ENCODE assay signal across 7 mouse cellular contexts in the genomic region with DNA sequence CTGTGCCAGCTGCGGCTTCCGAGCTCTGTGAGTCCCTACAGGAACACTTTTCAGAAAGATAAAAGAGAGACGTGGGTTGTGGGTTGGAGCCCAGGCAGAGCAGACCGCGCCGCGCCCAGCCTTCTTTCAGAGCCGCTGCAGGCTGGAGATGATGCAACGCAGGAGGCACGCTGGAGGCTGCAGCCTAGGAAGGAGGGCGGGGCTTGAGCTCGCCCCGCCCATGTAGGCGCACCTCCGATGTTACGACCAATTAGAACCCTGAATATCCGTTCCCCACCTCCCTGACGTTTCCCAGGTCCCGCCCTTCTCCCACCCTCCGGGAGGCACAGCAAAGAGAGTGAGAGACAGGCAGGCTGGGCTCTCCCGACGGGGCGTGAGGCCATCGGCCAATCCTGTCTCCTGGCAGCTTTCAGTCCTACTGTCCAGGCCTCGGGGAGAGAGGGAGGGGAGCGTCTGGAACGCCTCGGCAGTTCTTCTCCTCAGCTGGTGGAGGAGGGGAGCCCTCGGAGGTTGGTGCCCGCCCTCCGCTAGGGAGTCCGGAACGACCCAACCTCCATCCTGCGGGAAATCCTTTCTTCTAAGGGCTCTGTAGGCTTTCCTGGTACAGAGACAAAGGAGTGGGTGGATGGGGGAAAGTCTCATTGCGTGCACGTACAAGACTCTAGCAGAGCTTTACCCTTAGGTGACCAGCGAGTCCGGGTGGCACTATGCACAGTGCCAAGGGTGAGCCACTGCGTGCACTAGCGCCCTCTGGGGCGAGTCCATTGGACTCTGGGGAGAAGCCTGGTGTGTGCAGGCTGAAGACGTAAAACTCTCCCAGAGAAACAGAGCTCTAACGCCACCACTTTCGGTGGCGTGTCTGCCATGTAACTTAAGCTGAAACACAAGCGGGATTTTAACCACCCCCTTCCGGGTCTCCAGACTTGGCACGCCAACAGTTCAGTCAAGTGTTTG. TPM values are rescaled to one million over a fixed set of nuclear protein-coding genes. Genes with fewer than 3 reads are reported as not detected.
A peak's percentile ranks its signal among the peaks of the same experiment; 100 is the strongest.
DNase-seq lines count a peak whose midpoint lies in the region; ATAC-seq lines count a peak whose summit lies in the region.

Slc1a4 (minus strand) TSS at position 153 of the 954 bp plus-strand sequence.

- H3K4me3 ChIP-seq in embryonic facial prominence, embryonic 11.5 days (ENCODE audit: low read depth, low read length): peak within 1 kb of the TSS; percentile 52
- peak within 1 kb of the TSS; percentile 73 for H3K4me3 ChIP-seq in limb, embryonic 10.5 days
- H3K4me3 ChIP-seq in midbrain, embryonic 13.5 days (replicated peaks): peak within 1 kb of the TSS; percentile 62

- peak; percentile 98 for ATAC-seq in embryonic facial prominence, embryonic 11.5 days (replicated peaks; ENCODE audit: insufficient number of reproducible peaks, low FRiP score, low TSS enrichment, low read depth)
- peak; percentile 90 for ATAC-seq in granulocyte monocyte progenitor cell, adult 5-6 weeks (replicated peaks; ENCODE audit: poor library complexity, severe bottlenecking)
- peak; percentile 99 for ATAC-seq in midbrain, embryonic 13.5 days

- under 1% methylated on average over 48 of the region's 48 CpGs for WGBS in embryonic facial prominence, embryonic 11.5 days
- under 1% methylated on average over 48 of the region's 48 CpGs for WGBS in limb, embryonic 10.5 days
- 0% methylated on average over 48 of the region's 48 CpGs for WGBS in midbrain, embryonic 13.5 days

- peak within 1 kb of the TSS; percentile 73 for H3K9ac ChIP-seq in embryonic facial prominence, embryonic 11.5 days (replicated peaks; ENCODE audit: low read length)
- H3K9ac ChIP-seq in midbrain, embryonic 13.5 days (replicated peaks): peak within 1 kb of the TSS; percentile 79

- DNase-seq in adrenal gland, postnatal 14 days: peak; percentile 96
- peak; percentile 97 for DNase-seq in embryonic facial prominence, embryonic 11.5 days (ENCODE audit: low spot score)
- DNase-seq in kidney, adult 11 months: peak; percentile 95
- peak; percentile 92 for DNase-seq in limb, embryonic 10.5 days (ENCODE audit: low spot score)
- DNase-seq in spleen, adult 12 weeks (ENCODE audit: low spot score): peak; percentile 87

- H3K9me3 ChIP-seq in embryonic facial prominence, embryonic 11.5 days (replicated peaks; ENCODE audit: control insufficient read depth, low read length): no peaks in the 10 kb centered on the region
- no peaks in the 10 kb centered on the region for H3K9me3 ChIP-seq in limb, embryonic 10.5 days (replicated peaks)
- H3K9me3 ChIP-seq in midbrain, embryonic 13.5 days: no peaks in the 10 kb centered on the region

- H3K36me3 ChIP-seq in embryonic facial prominence, embryonic 11.5 days (replicated peaks; ENCODE audit: control insufficient read depth, insufficient read depth, low read depth, low read length): no peaks in the 10 kb centered on the region
- no peaks in the 10 kb centered on the region for H3K36me3 ChIP-seq in limb, embryonic 10.5 days
- no peaks in the 10 kb centered on the region for H3K36me3 ChIP-seq in midbrain, embryonic 13.5 days

- H3K4me1 ChIP-seq in embryonic facial prominence, embryonic 11.5 days (ENCODE audit: control insufficient read depth, insufficient read depth, low read length): no peaks in the 10 kb centered on the region; the same call in 1 of the 2 replicates
- H3K4me1 ChIP-seq in limb, embryonic 10.5 days: peaks cover 26% of the 10 kb centered on the region
- peaks cover 33% of the 10 kb centered on the region for H3K4me1 ChIP-seq in midbrain, embryonic 13.5 days (replicated peaks)

- H3K27ac ChIP-seq in embryonic facial prominence, embryonic 11.5 days (replicated peaks; ENCODE audit: low read depth, low read length): peak within 1 kb of the TSS; percentile 93
- H3K27ac ChIP-seq in limb, embryonic 10.5 days: peak within 1 kb of the TSS; percentile 92
- H3K27ac ChIP-seq in midbrain, embryonic 13.5 days: peak within 1 kb of the TSS; percentile 97

- H3K4me2 ChIP-seq in embryonic facial prominence, embryonic 11.5 days (ENCODE audit: low read depth, low read length): peak within 1 kb of the TSS; percentile 98
- H3K4me2 ChIP-seq in midbrain, embryonic 13.5 days (replicated peaks): peak within 1 kb of the TSS; percentile 93

- H3K27me3 ChIP-seq in embryonic facial prominence, embryonic 11.5 days (ENCODE audit: control insufficient read depth, insufficient read depth, low read length): no peaks in the 10 kb centered on the region
- no peaks in the 10 kb centered on the region for H3K27me3 ChIP-seq in limb, embryonic 10.5 days (ENCODE audit: low read depth, poor library complexity, severe bottlenecking)
- no peaks in the 10 kb centered on the region for H3K27me3 ChIP-seq in midbrain, embryonic 13.5 days

RNA-seq across cellular contexts. Expression of gene Slc1a4, which starts in this region (rescaled TPM):
- total RNA-seq in adrenal gland, postnatal 14 days (2021): 7.2 and 8.1 TPM in 2 replicates
- polyA plus RNA-seq in embryonic facial prominence, embryonic 11.5 days (2014; fragmentation: Nextera tagmentation; extraction: Ambion mirVana): 14.0 and 15.2 TPM in 2 replicates
- total RNA-seq in granulocyte monocyte progenitor cell, adult 5-6 weeks (2014; fragmentation: Nextera tagmentation): 0.73 and 1.2 TPM in 2 replicates
- total RNA-seq in granulocyte monocyte progenitor cell, adult 5-6 weeks (2017): 0.36 and 0.47 TPM in 2 replicates
- polyA plus RNA-seq in limb, embryonic 10.5 days (2016; fragmentation: Nextera tagmentation; extraction: Ambion mirVana): 11.1 and 11.9 TPM in 2 replicates
- polyA plus RNA-seq in midbrain, embryonic 13.5 days (2015; fragmentation: Nextera tagmentation; extraction: Ambion mirVana): 32.9 and 33.1 TPM in 2 replicates

Comparison
In these comparisons a context has a peak if more than half of its experiments do, and no peak if none do; other contexts are left out.
1. Peak in every context shown above with its lines: DNase-seq, ATAC-seq, H3K4me3 ChIP-seq and H3K27ac ChIP-seq.